13 mouse cellular contexts compared by ENCODE assay signal in genomic region chr4:100166871-100167270, GRCm38 (mm10).
"Had no signal": no experiment of that assay in that cellular context is flagged by ENCODE, and none has a peak within 500 bp of the region (broad histone marks: within the 10 kb centered on the region; RNA-seq: fewer than 3 reads in every experiment).

No protein-coding gene starts in this region.

- DNase-seq: layer of hippocampus, adult 9-11 months; layer of hippocampus, postnatal 36 days; liver; liver, embryonic 13.5 days; liver, postnatal 0 days; lung, postnatal 36 days; right cerebral cortex, postnatal 14 days; thymus, adult 2 months; thymus, postnatal 25 days had no signal

- ATAC-seq: intestine, embryonic 16.5 days; liver, postnatal 0 days; midbrain, embryonic 13.5 days had no signal

- H3K9me3 ChIP-seq: limb, embryonic 12.5 days; liver, embryonic 13.5 days; midbrain, embryonic 13.5 days; stomach, embryonic 15.5 days had no signal

- H3K9ac ChIP-seq: limb, embryonic 12.5 days; liver, embryonic 13.5 days; liver, postnatal 0 days; midbrain, embryonic 13.5 days; stomach, embryonic 15.5 days had no signal

- H3K27me3 ChIP-seq: limb, embryonic 12.5 days; liver, embryonic 13.5 days; midbrain, embryonic 13.5 days; stomach, embryonic 15.5 days had no signal

- H3K36me3 ChIP-seq: limb, embryonic 12.5 days; liver, embryonic 13.5 days; midbrain, embryonic 13.5 days; stomach, embryonic 15.5 days had no signal

- H3K4me1 ChIP-seq: liver, embryonic 13.5 days had no signal

- H3K4me2 ChIP-seq: limb, embryonic 12.5 days; liver, embryonic 13.5 days; midbrain, embryonic 13.5 days; stomach, embryonic 15.5 days had no signal

- H3K4me3 ChIP-seq: limb, embryonic 12.5 days; liver, embryonic 13.5 days; midbrain, embryonic 13.5 days; stomach, embryonic 15.5 days had no signal

- H3K27ac ChIP-seq: limb, embryonic 12.5 days; liver, embryonic 13.5 days; midbrain, embryonic 13.5 days; stomach, embryonic 15.5 days had no signal
